Mouse (Mus musculus) olfactory bulb, adult 2 months (tissue): ENCODE results near the gene Hspe1. TPM values are rescaled to one million over a fixed set of nuclear protein-coding genes. Genes with fewer than 3 reads are reported as not detected.

Source experiments
- H3K27ac ChIP-seq: fragments of 200-500 bp; 2 replicates; pipeline ENCODE4 v1.5.1; 2012; ENCODE audit warnings: low read depth, low read length; ENCODE audit not compliant: insufficient read depth
- H3K4me1 ChIP-seq: fragments of 200-500 bp; 2 replicates; pipeline ENCODE4 v1.6.1; 2012; ENCODE audit warnings: low read length; ENCODE audit not compliant: control insufficient read depth, insufficient read depth
- H3K4me3 ChIP-seq: fragments of 200-500 bp; 2 replicates; pipeline ENCODE4 v1.5.1; 2012; ENCODE audit warnings: mild to moderate bottlenecking, low read depth, low read length, moderate library complexity; ENCODE audit not compliant: insufficient read depth
- CTCF ChIP-seq: fragments of 200-500 bp; IDR thresholded peaks from 2 replicates; pipeline ENCODE4 v1.5.1; 2012; ENCODE audit warnings: low read depth, mild to moderate bottlenecking, low read length, moderate library complexity; ENCODE audit not compliant: insufficient read depth
- POLR2A ChIP-seq: fragments of 200-500 bp; IDR thresholded peaks from 2 replicates; pipeline ENCODE4 v1.6.1; 2012; ENCODE audit warnings: mild to moderate bottlenecking, low read depth, low read length, moderate library complexity; ENCODE audit not compliant: insufficient read depth
- WGBS: fragments of 180-500 bp; shearing (Covaris S2); methylation state at CpG from one replicate; pipeline ENCODE4 v1.1.7; 2018; 5-methylcytosine and 5-hydroxymethylcytosine counted together
- polyA plus RNA-seq: library from polyadenylated mRNA; stranded (reverse); fragments of >200 nt; gene quantifications from 2 replicates; pipeline ENCODE4 v1.2.4, GENCODE M21; 2012; ENCODE audit warnings: low replicate concordance; ENCODE audit not compliant: missing spikeins, insufficient read depth, insufficient read length

The Hspe1 gene
- not detected in 2 replicates for polyA plus RNA-seq

DNA sequence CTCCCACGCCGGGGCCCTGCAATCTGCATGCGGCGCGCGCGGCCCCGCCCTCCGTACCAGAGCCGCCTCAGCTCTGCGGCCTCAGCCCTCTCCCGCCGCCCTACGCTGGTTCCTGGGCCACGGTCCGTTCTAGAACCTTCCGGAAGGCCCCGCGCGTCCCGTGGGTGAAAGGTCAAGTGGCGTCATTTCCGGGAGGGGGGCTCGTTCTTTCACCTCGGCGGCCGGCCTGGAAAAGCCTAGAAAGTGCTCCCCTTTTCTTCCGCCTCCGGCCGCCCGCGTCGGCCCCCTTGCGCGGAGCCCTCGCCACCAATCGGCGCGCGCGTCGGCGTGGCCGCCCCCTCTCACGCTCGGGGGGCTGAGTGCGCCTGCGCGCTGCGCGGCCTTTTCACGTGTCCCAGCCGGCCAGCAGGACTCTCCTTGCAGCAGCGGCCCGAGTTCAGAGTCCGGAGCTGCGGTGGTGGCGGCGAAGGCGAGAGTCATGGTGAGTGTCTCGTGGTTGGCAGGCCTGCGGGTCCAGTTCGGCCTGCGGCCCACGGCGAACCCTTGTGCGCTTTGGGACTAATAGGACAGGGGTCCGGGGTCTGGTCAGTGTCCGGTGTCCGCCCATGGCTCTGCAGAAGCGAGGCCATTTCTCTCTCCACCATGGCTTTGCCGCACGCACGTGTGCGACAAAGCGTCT, at the start of gene Hspe1, which contains the start of gene Hspd1:
Gene Hspe1, plus strand, starts transcription at position 201 of the 679 bp plus-strand sequence.
Gene Hspd1, minus strand, starts transcription at position 312 of the 679 bp plus-strand sequence.
- WGBS, result under 1% methylated on average over 76 of the region's 76 CpGs
- peak within 1 kb of the TSS; percentile 82 for H3K27ac ChIP-seq
- peak within 1 kb of the TSS; percentile 95 for H3K4me3 ChIP-seq
- TF ChIP-seq POLR2A (peak; percentile 61), CTCF (no peak)
- peaks cover 4% of the 10 kb centered on the region for H3K4me1 ChIP-seq

DNA sequence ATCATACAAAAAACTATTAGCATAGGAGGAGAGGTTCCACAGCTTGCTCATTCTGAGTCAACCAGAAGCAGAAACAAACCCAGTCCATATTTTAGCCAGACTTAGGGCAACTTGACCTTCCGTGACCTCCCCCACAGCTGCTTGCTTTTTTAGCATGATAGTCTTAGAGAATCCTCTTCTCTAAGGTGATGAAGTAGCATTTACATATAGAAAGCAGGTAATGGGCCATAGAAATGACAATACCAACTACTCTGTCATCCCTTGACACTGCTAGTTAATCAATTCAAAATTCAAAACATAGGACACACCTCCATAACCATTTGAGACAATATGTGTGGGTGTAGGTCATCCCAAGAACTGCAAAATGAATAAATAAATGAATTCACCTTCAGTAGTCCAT, 48.0 kb upstream of the Hspe1 start:
- Histone ChIP-seq H3K4me3 (no peak overlapping the region), H3K4me1 (no peaks in the 10 kb centered on the region), H3K27ac (no peak overlapping the region)
- WGBS, result 95% methylated on average over 1 of the region's 1 CpGs
- no peak for TF ChIP-seq CTCF
- no peak for TF ChIP-seq POLR2A

DNA sequence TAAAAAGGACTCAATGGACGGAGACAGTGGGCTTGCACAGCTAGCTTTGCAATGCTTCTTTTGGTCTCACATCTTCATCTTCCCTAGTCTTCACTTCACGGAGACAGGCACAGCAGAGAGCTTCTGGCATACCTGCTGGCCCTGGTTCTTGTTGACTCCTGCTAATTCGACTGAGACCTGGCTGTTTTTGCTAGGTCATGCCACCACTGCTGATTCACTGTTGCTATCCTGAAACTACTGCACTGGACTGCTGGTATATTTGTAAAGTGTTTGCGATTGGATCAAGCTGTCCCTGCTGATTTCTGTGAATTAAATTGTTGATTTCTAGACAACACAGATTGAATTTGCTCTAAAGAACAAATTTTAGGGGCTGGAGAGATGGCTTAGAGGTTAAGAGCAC, 46.2 kb upstream of the Hspe1 start:
- 95% methylated on average over 4 of the region's 4 CpGs for WGBS
- no peaks in the 10 kb centered on the region for H3K4me1 ChIP-seq
- no peak overlapping the region for H3K27ac ChIP-seq
- no peak overlapping the region for H3K4me3 ChIP-seq
- no peak for TF ChIP-seq CTCF
- TF ChIP-seq POLR2A, result no peak

DNA sequence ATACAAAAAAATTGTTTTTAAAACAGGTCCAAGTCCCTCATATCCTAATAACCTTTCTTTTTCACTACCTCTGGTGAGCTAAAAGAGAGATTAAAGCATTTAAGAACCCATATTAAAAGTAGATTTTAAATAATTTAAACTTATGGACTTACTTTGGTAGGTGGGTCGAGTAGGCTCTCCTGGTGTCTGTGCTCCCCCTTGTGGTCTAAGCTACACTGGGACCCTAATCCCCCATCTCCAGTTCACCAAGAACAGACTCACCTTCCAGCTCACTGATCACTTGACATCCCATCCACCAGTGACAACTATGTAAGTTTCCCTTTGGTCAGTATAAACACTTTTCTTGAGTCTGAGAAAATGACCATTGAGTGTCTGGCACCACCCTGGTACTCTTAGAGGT, 45.7 kb upstream of the Hspe1 start:
- Histone ChIP-seq H3K4me3 (no peak overlapping the region), H3K27ac (no peak overlapping the region), H3K4me1 (no peaks in the 10 kb centered on the region)
- no peak for TF ChIP-seq CTCF
- no peak for TF ChIP-seq POLR2A
- 67% methylated on average over 1 of the region's 1 CpGs for WGBS

DNA sequence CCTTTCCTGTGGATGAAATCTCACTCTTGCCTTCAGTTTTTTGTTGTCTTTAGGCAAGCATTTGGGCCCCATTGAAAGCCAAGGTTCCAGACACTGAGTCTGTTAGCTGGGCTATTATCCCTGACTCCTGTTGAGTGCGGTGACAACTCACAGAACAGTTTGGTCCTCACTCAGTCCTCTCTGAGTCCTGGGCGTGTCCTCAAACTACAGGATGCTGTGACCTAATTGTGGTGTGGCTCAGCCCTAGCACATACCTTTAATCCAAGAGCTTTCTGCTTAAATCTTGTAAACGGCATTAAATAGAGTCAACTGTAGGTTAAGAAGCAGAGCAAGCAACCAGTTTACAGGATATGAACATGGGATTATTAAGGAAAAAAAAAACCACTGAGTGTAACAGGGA, 44.8 kb upstream of the Hspe1 start:
- no peak overlapping the region for H3K4me3 ChIP-seq
- H3K27ac ChIP-seq, result no peak overlapping the region
- TF ChIP-seq POLR2A, result no peak
- 85% methylated on average over 3 of the region's 3 CpGs for WGBS
- no peaks in the 10 kb centered on the region for H3K4me1 ChIP-seq

DNA sequence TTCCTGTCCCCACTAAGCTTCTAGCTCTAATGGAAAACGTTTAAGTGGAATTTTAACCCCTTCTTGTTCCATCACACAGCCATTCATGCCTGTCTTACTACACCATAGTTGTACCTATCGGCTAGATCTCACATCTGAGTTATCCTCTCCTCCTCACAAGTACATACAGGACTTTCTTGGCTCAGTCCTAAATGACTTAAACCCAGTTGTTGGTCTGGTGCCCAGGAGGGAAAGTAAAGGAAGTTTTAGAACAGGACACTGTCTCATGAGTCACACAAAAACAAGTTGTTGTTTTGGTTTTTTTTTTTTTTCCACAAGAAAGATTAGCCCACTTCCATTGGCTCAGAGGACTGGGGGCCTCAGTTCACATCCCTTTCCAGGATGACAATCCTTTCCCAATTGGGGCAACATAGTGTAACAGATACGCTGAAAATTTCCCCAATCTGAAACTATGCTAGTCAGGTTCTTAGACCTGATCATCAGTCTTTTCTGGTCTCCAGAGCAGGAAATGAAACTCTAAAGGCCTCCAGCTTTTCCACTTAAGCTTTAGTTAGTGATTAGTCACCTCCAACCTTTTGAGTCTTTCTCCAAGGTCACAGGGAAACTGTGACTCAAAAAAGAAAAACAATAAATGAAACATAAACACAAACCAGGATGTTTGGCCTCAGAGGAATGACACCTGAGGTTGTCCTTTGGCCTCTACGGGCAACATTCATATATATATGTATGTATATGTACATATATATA, 38.9 kb upstream of the Hspe1 start:
- H3K27ac ChIP-seq, result no peak overlapping the region
- 71% methylated on average over 4 of the region's 4 CpGs for WGBS
- H3K4me1 ChIP-seq, result no peaks in the 10 kb centered on the region
- TF ChIP-seq CTCF, result no peak
- TF ChIP-seq POLR2A, result no peak
- H3K4me3 ChIP-seq, result no peak overlapping the region

DNA sequence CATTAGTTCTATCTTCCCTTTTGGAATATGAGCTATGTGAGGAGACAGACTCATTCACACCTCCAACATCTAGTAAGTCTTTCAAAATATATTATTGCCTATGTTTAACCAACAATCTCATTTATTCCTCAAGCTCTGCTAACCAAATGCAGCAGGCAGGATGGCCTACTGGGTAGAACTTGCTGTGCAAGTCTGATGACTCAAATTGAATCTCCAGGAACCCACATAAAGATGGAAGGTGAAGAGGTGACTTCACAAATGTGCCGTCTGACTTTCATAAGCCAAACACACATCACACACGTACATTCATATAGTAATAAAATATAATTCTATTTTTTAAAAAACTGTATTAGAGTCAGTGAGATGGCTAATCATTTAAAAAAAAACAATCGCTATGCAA, 36.3 kb upstream of the Hspe1 start:
- no peak overlapping the region for H3K27ac ChIP-seq
- H3K4me3 ChIP-seq, result no peak overlapping the region
- no peak for TF ChIP-seq POLR2A
- no peak for TF ChIP-seq CTCF
- WGBS, result 77% methylated on average over 3 of the region's 3 CpGs
- no peaks in the 10 kb centered on the region for H3K4me1 ChIP-seq

DNA sequence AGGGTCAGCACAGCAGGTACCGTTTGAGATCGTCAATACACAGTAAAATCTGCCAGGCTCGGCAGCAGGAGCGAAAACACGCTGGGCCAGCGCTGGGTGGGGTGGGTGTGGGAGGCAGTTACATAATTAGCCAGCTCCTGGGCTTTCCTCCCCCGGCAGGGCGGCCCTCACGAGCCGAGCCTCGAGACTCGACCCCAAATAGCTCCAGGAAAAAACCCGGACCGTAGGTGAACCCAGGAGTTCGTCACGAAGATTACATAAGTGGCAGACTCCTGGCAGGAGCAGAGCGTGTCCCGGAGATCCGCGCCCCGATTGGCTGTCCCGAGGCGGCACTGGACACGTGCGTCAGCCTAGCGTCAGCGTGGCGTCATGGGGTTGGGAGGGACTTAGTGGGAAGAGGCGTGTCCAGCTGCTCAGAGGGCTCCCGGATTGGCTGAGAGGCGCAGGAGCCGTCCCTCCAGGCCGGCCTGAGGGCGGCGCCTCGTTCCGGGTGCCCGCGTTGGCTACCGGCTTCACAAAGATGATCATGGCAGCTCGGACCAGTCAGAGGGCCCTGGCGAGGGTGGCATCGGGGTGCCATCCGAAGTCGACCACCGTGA, 35.5 kb upstream of the Hspe1 start, which contains the start of gene Coq10b:
Gene Coq10b, plus strand, starts transcription at position 416 of the 599 bp plus-strand sequence.
- Histone ChIP-seq H3K4me1 (peaks cover 3% of the 10 kb centered on the region; the same call in 1 of the 2 replicates), H3K27ac (peak within 1 kb of the TSS; percentile 95), H3K4me3 (peak within 1 kb of the TSS; percentile 76)
- under 1% methylated on average over 46 of the region's 46 CpGs for WGBS
- TF ChIP-seq POLR2A (peak; percentile 60), CTCF (no peak)

DNA sequence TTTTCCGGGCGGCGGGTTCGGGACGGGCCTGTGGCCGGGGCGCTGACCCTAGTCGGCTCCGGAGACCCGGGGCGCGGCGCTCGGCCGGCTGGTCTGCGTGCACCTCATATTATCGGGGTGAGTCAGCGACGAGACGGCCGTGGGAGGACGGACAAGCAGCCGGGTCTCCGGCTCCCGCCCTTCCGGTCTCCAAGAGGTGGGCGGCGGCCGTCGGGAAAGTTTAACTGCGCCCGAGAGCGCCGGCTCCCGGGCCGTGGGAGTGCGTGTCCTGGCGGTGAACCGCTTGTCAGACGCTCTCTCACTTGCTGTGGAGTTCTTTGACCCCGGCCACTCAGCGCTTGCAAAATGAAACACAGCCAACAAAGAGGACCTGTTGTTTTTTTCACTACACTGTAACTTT, 34.9 kb upstream of the Hspe1 start:
- TF ChIP-seq CTCF (no peak), POLR2A (no peak)
- WGBS, result 0% methylated on average over 42 of the region's 42 CpGs
- Histone ChIP-seq H3K4me1 (peaks cover 3% of the 10 kb centered on the region; the same call in 1 of the 2 replicates), H3K4me3 (peak overlapping the region; percentile 76), H3K27ac (peak overlapping the region; percentile 76)
